Mouse (Mus musculus) cerebellum, adult 18-20 months (tissue): ENCODE results near the gene Rere.
"Not testable (repeated sequence)": the region's sequence is repeated elsewhere in the genome, so short reads cannot be mapped to it uniquely, and the experiment has no call there.

Experiments
- DNase-seq, 2 experiments: peaks; one replicate each; pipeline ENCODE4 v3.0.0; 2021

The Rere gene

DNA sequence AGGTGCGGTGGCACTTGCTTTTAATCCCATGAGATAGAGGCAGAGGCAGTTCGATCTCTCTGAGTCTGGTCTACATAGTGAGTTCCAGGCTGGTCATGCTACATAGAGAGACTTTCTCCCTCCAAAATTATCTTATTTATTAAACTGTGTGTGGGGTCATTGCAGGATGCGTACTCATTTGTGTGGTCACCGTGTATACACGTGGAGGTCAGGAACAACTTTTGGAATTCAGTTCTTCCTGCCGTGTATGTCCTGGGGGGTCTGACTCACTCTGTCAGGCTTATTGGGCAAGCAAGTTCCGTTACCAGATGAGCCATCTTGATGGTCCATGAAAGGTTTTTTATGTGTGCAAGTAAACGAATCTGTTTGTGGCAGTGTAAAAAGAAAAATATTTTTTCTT is 5.5 kb downstream of the Rere start:
- DNase-seq: no peak

DNA sequence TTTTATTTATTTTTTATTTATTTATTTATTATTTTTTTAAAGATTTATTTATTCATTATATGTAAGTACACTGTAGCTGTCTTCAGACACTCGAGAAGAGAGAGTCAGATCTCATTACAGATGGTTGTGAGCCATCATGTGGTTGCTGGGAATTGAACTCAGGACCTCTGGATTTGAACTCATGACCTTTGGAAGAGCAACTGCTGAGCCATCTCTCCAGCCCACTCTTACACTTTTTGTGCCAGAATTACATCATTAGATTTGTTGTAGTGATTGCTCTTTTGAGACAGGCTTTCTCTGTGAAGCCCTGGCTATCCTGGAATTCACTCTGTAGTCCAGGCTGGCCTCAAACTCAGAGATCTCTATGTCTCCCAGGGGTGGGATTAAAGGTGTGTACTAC is 6.0 kb downstream of the Rere start:
- DNase-seq: not testable (repeated sequence)

DNA sequence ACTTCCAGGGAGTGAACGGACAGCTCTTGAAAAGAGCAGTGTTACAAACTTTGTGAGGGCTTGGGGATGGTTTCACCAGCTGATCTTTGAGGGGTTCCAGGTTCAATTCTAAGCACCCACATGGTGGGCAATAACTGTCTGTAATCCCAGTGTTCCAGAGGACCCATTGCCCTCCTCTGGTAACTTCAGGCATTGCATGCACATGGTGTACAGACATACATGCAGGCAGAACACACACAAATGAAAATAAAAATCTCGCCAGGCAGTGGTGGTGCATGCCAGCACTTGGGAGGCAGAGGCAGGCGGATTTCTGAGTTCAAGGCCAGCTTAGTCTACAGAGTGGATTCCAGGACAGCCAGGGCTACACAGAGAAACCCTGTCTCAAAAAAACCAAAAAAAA is 10.5 kb downstream of the Rere start:
- DNase-seq: no peak

DNA sequence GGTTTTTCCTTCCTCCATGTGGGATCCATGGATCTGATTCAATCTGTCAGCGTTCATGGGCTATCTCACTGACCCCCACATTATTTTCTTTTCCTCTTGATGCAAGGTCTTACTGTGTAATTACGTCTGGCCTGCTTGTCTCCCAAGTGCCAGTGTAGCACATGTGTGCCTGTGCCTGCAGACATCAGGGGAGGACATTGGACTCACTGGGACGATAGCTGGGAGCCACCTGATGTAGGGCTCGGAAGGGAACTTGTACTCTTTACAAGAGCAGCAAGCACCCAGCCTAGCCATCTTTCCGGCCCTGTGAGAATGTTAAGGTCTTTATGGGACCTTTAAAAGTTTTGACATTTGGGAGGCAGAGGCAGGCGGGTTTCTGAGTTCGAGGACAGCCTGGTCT is 13.4 kb downstream of the Rere start:
- no peak for DNase-seq

DNA sequence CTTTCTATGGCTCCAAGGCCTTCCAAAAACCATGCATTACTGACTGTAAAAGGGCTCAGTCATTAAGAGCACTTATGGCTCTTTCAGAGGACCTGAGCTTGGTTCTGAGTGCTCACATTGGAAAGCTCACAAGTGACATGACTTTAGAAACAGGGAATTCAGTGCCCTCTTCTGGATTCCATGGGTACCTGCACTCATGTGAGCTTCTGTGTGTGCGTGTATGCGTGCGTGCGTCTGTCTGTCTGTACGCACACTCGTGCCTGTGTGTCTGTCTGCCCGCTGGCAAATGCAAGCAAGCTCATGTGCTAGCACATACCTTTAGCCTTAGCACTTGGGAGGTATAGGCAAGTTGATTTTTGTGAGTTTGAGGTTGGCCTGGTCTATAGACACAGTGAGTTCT is 14.5 kb downstream of the Rere start:
- DNase-seq: no peak

DNA sequence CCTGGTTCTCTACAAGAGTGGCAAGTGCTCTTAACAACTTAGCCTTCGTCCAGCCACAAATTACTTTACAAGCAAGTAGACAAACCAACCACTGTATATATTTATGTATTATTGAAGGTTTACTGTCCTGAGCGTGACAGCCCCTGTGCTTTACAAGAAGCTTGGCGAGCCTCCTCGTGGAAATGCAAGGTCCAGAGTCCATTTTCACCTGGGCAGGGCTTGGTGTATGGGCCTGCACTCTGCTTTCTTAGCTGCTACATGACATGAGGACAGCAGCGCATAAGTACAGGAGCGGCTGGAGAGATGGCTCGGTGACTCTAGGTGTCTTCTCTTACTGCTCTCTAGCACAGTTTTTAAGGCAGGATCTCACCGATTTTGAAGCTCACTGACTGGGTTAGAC is 21.3 kb downstream of the Rere start:
- DNase-seq: no peak

DNA sequence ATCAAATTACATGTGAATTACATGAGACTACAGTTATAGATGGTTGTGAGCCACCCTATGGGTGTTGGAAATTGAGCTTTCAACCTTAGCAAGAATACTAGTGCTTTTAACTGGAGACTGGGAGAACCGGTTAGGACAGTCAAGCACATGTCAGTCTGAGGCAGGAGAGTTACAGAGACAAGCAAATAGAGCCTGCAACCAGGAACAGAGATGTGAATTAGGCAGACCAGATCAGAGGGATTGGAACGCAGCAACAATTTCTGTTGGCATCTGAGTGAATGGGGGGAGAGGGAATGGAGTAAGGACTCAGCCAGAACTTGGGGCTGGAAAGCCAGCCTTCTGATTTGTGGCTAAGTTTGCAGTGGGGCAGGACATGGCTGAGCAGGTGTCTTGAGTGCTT is 25.3 kb downstream of the Rere start:
- no peak for DNase-seq

DNA sequence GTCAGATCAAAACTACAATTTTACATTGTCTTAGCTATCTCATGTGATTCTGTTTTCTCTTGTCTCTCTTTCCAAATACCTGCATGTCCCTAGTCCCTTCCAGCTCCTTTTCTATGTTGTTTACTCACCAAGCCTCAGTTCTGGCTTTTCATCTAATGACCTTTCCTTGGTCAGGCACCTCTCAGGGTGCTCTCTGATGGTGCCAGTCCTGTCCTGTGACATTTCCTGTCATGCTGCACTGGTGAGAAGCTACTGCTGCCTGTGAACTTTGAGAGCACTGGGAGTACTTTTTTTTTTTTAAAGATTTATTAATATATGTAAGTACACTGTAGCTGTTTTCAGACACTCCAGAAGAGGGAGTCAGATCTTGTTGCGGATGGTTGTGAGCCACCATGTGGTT is 25.8 kb downstream of the Rere start:
- no peak for DNase-seq

DNA sequence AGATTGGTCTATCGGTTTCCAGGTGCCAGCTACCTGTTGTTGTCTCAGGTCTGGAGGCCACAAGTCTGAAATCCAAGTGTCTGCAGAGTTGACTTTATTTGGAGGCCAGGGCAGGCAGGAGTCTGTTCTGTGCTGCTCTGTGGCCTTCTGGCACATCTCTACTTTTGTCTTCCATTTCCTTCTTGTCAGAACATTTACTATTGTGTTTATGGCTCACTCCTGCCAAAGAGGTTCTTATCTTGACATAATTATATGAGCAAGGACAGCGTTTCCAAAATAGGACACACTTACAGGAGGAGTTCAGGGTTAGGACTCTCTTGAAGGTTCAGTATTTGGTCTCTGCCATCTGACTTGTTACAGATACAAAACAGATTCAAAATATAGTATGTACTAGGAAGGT is 30.0 kb downstream of the Rere start:
- DNase-seq: no peak

DNA sequence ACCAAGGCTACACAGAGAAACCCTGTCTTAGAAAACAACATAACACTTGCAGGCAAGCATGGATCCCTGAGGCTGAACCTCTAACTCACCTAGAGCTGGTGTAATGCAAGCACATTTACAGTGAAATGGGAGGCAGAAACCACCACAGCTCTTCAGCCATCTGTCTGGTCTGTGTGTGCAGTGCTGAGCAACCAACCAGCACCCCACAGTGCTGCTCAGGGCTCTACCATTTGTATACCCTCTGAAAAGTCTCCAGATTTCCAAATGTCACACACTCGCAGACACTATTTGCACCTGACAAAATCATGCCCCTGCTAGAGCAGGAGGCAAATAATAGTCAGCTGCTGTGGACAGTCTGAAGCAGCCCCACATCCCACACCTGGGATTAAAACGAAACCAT is 31.2 kb downstream of the Rere start:
- peak; percentile 65 to 77 for DNase-seq

DNA sequence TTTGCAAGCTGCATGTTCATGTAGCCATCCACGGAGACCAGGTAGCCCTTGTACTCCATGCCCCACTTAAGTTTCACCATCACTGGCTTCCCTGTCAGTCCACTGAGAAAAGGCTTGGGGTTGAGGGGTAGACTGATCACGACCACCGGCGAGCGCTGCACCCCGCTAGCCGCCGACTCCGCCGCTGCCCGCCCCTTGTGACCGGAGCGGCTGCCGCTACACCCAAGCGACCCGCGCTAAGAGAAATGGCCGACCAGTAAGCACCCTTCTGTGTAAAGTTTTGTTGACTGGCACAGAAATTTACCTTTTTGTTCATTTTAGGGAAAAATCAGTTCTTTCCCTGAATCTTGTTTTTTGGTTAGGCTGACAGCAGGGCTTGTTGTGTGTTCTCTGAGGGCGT is 33.9 kb downstream of the Rere start:
- DNase-seq: peak in 1 of 2 experiments; percentile 17

DNA sequence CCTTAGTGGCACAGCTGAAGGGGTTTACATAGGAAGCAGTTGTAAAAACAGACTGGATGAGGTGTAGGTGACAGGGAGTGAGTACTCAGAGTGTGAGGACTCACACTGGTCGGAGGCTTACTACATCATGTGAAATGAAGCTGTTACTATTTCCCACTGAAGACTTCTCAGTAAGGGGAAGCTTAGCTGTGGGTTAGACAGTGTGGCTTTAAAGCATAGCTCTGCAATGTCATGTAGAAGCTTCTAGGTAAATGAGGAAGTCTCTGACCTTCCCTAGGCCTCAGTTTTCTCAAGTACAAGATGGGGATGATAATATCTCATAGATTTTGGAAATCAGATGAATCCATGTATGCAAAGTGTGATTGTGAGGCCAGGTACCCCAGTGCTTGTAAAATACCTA is 35.1 kb downstream of the Rere start:
- DNase-seq: no peak

DNA sequence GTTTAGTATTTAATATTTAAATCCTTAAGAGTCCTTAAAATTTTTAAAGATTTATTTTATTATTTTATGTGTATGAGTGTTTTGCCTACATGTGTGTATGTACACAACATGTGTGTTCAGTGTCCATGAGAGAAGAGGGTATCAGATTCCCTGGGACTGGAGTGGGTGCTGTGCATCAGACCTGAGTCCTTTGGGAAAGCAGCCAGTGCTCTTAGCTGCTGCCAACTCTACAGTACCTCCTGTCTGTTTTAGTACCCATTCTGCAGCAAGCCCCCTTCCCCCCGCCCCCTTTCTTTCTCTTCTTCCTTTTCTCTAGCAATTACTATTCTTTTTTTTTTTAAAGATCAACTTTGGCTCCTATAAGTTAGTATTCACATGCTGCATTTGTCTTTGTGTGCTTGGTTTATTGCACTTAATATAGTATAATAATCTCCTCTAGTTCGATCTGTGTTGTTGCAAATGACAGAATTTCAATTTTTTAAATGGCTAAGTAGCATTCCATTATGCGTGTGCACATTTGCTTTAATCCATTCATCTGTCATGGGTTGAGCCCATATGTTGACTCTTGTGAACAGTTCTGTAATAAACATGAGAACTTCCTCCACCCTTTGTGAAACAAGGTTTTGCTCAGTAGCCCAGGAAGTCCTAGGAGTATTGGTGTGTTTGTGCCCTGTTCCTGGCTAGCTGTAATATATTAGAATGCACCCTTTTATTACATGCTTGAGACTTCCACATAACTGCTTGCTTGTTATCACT is 43.8 kb downstream of the Rere start:
- no peak for DNase-seq

DNA sequence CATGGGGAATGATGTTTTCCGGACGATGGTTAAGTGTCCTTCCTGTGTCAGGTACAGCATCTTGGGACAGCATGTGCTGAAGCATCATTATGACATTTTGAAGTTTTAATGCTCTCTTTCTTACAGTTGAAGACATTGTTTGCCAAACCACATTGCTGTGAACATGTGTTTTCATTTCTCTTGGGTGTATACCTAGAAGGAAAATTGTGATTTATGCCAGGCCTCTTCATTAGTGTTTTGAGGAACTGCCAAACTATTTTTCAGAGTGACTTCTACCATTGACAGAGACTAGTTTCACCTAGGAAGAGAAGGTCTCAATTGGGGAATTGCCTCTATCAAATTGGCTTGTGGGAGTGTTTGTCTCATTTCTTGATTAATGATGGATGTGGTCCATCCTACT is 44.6 kb downstream of the Rere start:
- DNase-seq: no peak

DNA sequence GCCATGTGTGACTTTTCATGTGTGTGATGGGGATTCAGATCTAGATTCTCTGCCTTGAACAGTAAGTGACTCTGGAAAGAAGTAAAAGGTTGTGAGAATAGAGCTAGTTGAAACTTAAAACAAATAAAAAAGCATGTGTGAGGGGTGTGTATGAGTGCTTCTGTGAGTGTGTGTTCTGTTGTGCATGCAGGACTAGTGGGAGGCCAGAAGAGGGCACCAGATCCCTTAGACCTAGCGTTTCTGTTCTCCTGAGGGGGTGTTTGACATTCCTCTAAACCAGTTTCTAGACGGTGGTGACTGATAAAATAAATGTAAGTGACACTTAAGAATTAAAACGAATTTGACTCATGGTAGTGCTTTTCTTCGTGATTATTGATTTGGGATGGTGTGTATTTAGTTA is 46.0 kb downstream of the Rere start:
- no peak for DNase-seq

DNA sequence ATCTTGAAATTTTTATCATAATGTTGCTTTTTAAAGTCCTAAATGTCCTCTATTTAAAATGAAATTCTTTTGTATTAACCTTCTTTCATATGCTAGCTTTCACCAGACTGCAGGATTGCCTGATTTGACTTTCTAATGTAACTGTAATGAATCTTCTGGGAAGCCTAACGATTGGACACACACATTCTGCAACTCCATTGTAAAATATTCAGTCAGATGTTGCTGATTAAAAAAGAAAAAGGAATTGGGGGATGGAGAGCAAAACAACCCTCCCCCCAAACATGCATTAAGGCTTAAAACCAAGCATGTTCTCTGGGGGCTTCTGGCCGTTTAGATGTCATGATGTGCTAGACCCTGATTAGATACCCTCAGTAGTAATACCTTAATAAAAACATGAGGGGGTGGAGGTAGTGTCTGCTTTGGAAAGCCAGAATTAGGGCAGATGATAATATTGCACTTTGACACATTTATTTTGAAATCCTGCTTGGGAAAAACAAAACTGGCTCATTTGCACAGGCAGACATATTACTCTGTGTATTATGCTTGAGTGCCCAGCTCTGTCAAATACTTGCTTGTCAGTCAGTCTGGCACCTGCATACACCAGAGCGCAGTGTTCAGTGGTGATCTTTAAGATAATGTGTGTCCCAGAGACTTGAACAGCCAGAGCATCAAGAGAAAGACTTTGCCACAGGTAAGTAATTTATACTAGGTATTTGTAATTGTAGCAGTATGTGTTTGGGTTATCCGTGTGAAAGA is 52.7 kb downstream of the Rere start:
- DNase-seq: no peak

DNA sequence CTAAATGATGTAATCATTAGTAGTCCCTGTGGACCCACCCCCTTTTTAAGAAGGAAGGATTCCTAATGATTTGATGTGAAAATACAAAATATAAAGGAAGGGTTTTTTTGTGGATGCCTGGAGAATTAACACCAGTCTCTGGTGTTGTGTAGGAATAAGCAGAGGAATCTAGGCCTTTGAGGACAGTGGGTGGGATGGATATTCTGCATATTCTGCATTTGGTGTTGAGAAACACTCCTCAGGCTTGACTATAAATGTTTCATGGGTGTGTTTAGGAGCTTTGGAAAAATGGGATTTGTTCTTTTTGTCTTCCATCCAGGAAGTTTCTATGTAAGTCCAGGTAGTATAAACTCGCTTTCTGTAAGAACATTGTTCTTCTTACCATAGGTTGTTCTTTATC is 55.8 kb downstream of the Rere start:
- DNase-seq: no peak

DNA sequence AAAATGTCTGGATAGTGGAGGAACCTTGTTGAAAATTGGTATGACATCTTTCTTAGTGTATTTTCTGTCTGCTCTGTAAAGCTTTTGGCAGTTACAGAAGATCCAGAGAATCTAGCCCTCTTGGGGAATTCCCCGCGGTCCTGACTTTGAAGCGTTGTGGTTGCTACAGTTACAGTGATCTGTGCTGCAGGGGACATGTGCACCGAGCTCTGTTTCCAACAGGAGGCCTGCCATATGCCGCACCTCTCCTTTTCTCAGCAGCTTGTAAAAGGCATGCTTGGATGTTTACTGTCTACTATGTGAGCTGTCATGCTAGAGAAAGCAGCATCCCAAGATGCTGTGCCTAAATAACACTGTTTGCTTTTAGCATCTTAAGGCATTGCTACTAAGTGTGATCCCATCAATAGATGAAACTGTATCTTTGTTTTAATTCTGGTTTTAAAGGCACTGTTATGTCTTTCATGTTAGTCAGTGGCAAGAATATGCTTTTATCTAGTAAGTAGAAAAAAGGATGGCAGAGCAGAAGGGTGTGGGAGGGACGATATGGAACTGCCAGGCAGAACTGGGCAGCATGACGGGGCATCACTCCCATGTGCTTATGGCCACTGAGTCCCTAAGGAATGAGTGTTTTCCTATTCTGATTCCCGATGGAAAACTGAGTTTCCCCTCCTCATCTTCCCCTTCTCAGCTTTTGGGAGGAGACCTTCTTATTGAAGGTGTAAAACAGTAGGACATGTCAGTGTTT is 57.6 kb downstream of the Rere start:
- peak; percentile 62 to 75 for DNase-seq

DNA sequence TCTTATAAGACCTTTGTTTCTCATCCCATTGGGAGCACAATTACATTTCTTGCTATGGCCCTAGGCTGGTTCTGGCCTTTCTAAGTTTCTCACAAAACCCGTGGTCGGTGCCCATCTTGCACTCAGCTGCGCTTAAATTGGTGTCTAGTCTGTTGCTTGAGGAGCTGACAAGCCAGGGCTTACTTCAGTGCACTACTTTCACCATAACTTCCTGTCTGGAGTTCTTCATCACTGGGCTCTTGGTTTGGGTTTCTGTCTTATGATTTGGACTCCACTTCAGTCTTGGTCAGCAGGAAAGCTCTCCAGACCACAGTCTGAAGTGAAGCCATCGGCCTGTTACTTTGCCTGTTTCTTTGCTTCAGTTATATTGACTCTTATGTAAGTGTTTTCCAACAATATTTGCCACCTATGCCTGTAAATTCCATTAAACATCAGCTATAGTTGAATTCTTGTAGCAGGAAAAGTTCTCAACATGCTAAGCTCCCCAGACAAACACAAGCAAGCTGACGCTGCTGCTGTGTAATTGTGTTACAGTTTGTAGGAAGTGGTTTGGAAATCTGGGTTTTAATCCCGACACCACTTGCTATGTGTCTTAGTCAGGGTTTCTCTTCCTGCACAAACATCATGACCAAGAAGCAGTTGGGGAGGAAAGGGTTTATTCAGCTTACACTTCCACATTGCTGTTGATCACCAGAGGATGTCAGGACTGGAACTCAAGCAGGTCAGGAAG is 59.5 kb downstream of the Rere start:
- no peak for DNase-seq

DNA sequence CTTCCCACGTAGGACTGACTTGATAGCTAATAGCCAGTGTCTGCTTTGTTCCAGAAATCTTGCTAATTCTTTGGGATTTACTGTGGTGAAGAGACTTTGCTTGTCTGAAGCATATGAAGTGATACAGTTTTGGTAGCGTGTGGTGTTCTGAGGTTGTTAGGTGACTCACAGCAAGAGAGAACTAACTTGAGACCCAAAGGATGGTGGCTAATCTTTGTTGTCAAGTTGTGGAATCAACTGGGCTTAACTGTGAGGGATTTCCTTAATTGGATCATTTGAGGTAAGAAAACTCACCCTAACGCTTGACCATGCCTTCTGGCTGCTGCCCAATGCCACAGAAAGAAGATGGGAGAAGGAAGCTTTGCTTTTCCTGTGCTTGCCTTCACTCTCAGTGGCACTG is 63.1 kb downstream of the Rere start:
- no peak for DNase-seq

DNA sequence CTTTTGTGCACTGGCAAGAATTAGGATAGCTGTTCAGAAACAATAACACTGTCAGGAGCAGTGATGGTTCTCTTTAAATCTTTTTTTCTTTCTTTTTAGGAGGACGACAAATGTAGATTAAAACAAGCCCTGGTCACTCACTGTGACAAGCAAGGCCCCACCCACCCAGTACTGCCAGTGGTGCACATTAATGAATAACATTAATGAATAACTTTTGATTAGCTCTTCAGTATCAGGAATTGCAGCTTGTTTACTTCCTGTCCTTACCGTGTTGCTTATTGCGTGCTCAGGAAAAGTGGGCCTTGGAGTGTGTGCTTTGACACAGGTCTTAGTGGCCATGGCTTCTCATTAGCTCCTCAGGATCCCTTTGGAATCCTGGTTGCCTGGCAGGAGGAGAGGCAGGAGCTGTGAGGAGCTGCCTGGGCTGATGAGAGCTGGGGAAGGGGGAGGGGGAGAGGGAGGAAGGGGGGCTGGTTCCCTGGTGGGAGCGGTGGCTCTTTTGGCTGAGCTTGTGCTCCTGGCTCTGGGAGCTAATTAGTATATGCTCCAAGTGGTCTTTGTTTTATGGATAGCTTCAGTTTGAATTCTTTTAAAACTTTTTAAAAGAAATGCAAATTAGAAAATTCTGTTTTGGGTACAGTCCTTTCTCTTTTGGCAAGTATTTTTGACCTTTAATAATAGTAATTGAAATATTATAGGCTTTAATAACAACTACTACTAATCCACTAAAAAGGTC is 65.4 kb downstream of the Rere start:
- no peak for DNase-seq

DNA sequence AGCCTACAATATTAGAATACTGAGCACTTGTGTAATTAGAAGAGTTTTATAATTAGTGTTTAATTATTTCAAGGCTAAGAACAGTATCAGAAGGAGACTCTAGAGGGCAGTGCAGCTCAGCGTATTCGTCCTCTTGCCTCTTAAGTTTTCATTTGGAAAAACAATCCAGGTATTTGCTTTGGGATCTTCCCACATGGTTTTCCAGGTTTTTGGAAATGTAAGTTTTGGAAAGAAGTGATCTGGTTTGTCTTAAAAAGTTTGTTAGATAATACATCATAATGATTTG is 65.9 kb downstream of the Rere start:
- peak; percentile 30 to 49 for DNase-seq

DNA sequence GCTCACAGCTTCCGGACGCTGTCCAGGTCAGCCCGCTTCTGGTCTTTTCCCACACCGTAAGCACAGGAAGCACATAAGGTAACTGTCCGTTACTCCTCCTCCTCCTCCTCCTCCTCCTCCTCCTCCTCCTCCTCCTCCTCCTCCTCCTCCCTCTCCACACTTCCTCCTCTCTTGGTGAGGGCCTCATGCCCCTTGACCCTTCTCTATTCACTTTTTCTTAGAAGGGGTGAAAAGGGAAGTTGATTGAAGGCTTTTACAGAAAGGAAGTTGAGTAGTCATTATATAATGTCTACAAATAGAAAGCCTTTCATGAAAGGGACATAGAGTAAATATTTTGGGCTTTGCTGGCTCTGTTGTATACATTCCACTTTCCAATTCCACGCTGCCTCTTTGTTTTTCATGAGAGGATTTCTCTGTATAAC is 68.2 kb downstream of the Rere start:
- no peak for DNase-seq
